Mouse (Mus musculus) thymus, adult 18-20 months (tissue): Measurements from ENCODE around the gene Tmcc3.
"Not testable (repeated sequence)": the region's sequence is repeated elsewhere in the genome, so short reads cannot be mapped to it uniquely, and the experiment has no call there.

Experiments
- DNase-seq, 2 experiments: peaks; one replicate each; pipeline ENCODE4 v3.0.0; 2022; ENCODE audit warnings: mixed read lengths in 2 of 2

The Tmcc3 gene

GRCm38 (mm10) chr10:94520306-94521106, 208.8 kb downstream of the Tmcc3 start:
- DNase-seq, result no peak

GRCm38 (mm10) chr10:94521107-94521401, 209.3 kb downstream of the Tmcc3 start:
- DNase-seq, result no peak

- DNase-seq, result no peak
Measured at GRCm38 (mm10) chr10:94521776-94522175, 210.0 kb downstream of the Tmcc3 start.

- peak in 1 of 2 experiments; percentile 52 for DNase-seq
Measured at GRCm38 (mm10) chr10:94523297-94523696, 211.5 kb downstream of the Tmcc3 start.

- peak; percentile 78 to 87 for DNase-seq
Measured at GRCm38 (mm10) chr10:94523711-94524156, 212.0 kb downstream of the Tmcc3 start.

- DNase-seq, result peak; percentile 27 to 55
Measured at GRCm38 (mm10) chr10:94524966-94525365, 213.2 kb downstream of the Tmcc3 start.

GRCm38 (mm10) chr10:94525784-94526183, 214.0 kb downstream of the Tmcc3 start:
- DNase-seq, result no peak

- DNase-seq, result no peak
Measured at GRCm38 (mm10) chr10:94526834-94527233, 215.1 kb downstream of the Tmcc3 start.

- DNase-seq, result no peak
Measured at GRCm38 (mm10) chr10:94527248-94527647, 215.5 kb downstream of the Tmcc3 start.

- DNase-seq, result no peak
Measured at GRCm38 (mm10) chr10:94530079-94530478, 218.3 kb downstream of the Tmcc3 start.

GRCm38 (mm10) chr10:94531482-94531881, 219.7 kb downstream of the Tmcc3 start:
- no peak for DNase-seq

GRCm38 (mm10) chr10:94533081-94533724, 221.5 kb downstream of the Tmcc3 start:
- DNase-seq, result no peak

GRCm38 (mm10) chr10:94538623-94539022, 226.9 kb downstream of the Tmcc3 start:
- not testable (repeated sequence) for DNase-seq

- DNase-seq, result no peak
Measured at GRCm38 (mm10) chr10:94540241-94540640, 228.5 kb downstream of the Tmcc3 start.

GRCm38 (mm10) chr10:94543956-94544355, 232.2 kb downstream of the Tmcc3 start:
- no peak for DNase-seq

- no peak for DNase-seq
Measured at GRCm38 (mm10) chr10:94544803-94545202, 233.1 kb downstream of the Tmcc3 start.

GRCm38 (mm10) chr10:94545259-94546019, 233.7 kb downstream of the Tmcc3 start:
- DNase-seq, result no peak

GRCm38 (mm10) chr10:94546617-94547016, 234.9 kb downstream of the Tmcc3 start:
- DNase-seq, result no peak

- DNase-seq, result no peak
Measured at GRCm38 (mm10) chr10:94549511-94550232, 237.9 kb downstream of the Tmcc3 start.

- DNase-seq, result no peak
Measured at GRCm38 (mm10) chr10:94550649-94551048, 238.9 kb downstream of the Tmcc3 start.

GRCm38 (mm10) chr10:94551065-94551464, 239.3 kb downstream of the Tmcc3 start:
- DNase-seq, result no peak

GRCm38 (mm10) chr10:94551511-94551910, 239.8 kb downstream of the Tmcc3 start:
- DNase-seq, result no peak
